Mouse (Mus musculus) hindbrain, embryonic 11.5 days (tissue): ENCODE measurements at regions not wholly inside any gene's neighbourhood (a gene's known extent, or its start where the extent isn't known, plus 50 kb on each side); places are given as distances from the start of the nearest gene placed in this dataset.

Source experiments
- ATAC-seq: fragments of 200-750 bp; cut with Nextera tagmentation; 2 replicates; pipeline ENCODE4 v1.8.0; 2017; ENCODE audit warnings: mild to moderate bottlenecking, moderate TSS enrichment, moderate library complexity; ENCODE audit not compliant: low FRiP score
- DNase-seq: peaks from one replicate; pipeline ENCODE4 v3.0.0-alpha.2; 2015; ENCODE audit warnings: low spot score
- H3K27ac ChIP-seq: fragments of 300-500 bp; sonication (generic); 2 replicates; pipeline ENCODE4 v1.5.1; 2014; ENCODE audit warnings: mild to moderate bottlenecking, low read depth, low read length
- H3K27me3 ChIP-seq: fragments of 300-500 bp; sonication (generic); 2 replicates; pipeline ENCODE4 v1.6.1; 2014; ENCODE audit warnings: mild to moderate bottlenecking, low read length, moderate library complexity, mixed read lengths; ENCODE audit not compliant: control insufficient read depth, insufficient read depth
- H3K36me3 ChIP-seq: fragments of 300-500 bp; sonication (generic); 2 replicates; pipeline ENCODE4 v1.6.1; 2014; ENCODE audit warnings: mild to moderate bottlenecking, low read length, moderate library complexity, mixed read lengths; ENCODE audit not compliant: control insufficient read depth, insufficient read depth
- H3K4me1 ChIP-seq: fragments of 300-500 bp; sonication (generic); replicated peaks from 2 replicates; pipeline ENCODE4 v1.6.1; 2014; ENCODE audit warnings: low read length, mixed read lengths; ENCODE audit not compliant: control insufficient read depth, insufficient read depth
- H3K4me2 ChIP-seq: fragments of 300-500 bp; sonication (generic); replicated peaks from 2 replicates; pipeline ENCODE4 v1.6.1; 2014; ENCODE audit warnings: mild to moderate bottlenecking, low read depth, low read length
- H3K4me3 ChIP-seq: fragments of 300-500 bp; sonication (generic); 2 replicates; pipeline ENCODE4 v1.5.1; 2014; ENCODE audit warnings: low read depth, low read length
- H3K9ac ChIP-seq: fragments of 300-500 bp; sonication (generic); 2 replicates; pipeline ENCODE4 v1.6.1; 2014; ENCODE audit warnings: low read depth, low read length
- H3K9me3 ChIP-seq: fragments of 300-500 bp; sonication (generic); 2 replicates; pipeline ENCODE4 v1.6.1; 2016; ENCODE audit warnings: low read length; ENCODE audit not compliant: control insufficient read depth
- WGBS: fragments of 180-500 bp; shearing (Covaris S2); extraction: QIAGEN DNeasy Blood & Tissue Kit; methylation state at CpG from one replicate; pipeline ENCODE4 v1.1.7; 2014; 5-methylcytosine and 5-hydroxymethylcytosine counted together

GRCm38 (mm10) chr13:15283065-15283464 lies 180.0 kb upstream of the Gli3 start:
- no peaks in the 10 kb centered on the region for H3K27me3 ChIP-seq
- H3K4me1 ChIP-seq: no peaks in the 10 kb centered on the region
- H3K4me3 ChIP-seq: no peak overlapping the region
- no peak for ATAC-seq
- no peak overlapping the region for H3K27ac ChIP-seq
- no peak overlapping the region for H3K4me2 ChIP-seq
- H3K9me3 ChIP-seq: no peaks in the 10 kb centered on the region
- peak; percentile 3 for DNase-seq
- no peak overlapping the region for H3K9ac ChIP-seq
- WGBS: 41% methylated on average over 2 of the region's 2 CpGs
- H3K36me3 ChIP-seq: no peaks in the 10 kb centered on the region

- DNase-seq (no peak), ATAC-seq (no peak)
- Histone ChIP-seq H3K4me1 (no peaks in the 10 kb centered on the region), H3K4me3 (no peak overlapping the region), H3K27me3 (no peaks in the 10 kb centered on the region), H3K27ac (no peak overlapping the region), H3K36me3 (no peaks in the 10 kb centered on the region), H3K9me3 (no peaks in the 10 kb centered on the region), H3K4me2 (no peak overlapping the region), H3K9ac (no peak overlapping the region)
- WGBS: 94% methylated on average over 2 of the region's 2 CpGs
Measured at GRCm38 (mm10) chr13:15298457-15298856, 164.6 kb upstream of the Gli3 start.

- H3K4me2 ChIP-seq: no peak overlapping the region
- no peaks in the 10 kb centered on the region for H3K27me3 ChIP-seq
- no peaks in the 10 kb centered on the region for H3K9me3 ChIP-seq
- H3K4me3 ChIP-seq: no peak overlapping the region
- H3K9ac ChIP-seq: no peak overlapping the region
- DNase-seq (no peak), ATAC-seq (no peak)
- 68% methylated on average over 4 of the region's 4 CpGs for WGBS
- H3K36me3 ChIP-seq: no peaks in the 10 kb centered on the region
- no peaks in the 10 kb centered on the region for H3K4me1 ChIP-seq
- H3K27ac ChIP-seq: no peak overlapping the region
Measured at GRCm38 (mm10) chr13:15325413-15325812, 137.6 kb upstream of the Gli3 start.

- 85% methylated on average over 3 of the region's 3 CpGs for WGBS
- no peak overlapping the region for H3K27ac ChIP-seq
- H3K27me3 ChIP-seq: no peaks in the 10 kb centered on the region
- H3K36me3 ChIP-seq: no peaks in the 10 kb centered on the region
- H3K9ac ChIP-seq: no peak overlapping the region
- no peak for DNase-seq
- ATAC-seq: no peak
- no peak overlapping the region for H3K4me3 ChIP-seq
- no peak overlapping the region for H3K4me2 ChIP-seq
- H3K4me1 ChIP-seq: no peaks in the 10 kb centered on the region
- H3K9me3 ChIP-seq: no peaks in the 10 kb centered on the region
Measured at GRCm38 (mm10) chr13:15326146-15326545, 136.9 kb upstream of the Gli3 start.

GRCm38 (mm10) chr13:15329561-15329960 lies 133.5 kb upstream of the Gli3 start:
- Histone ChIP-seq H3K27ac (no peak overlapping the region), H3K4me2 (no peak overlapping the region), H3K4me3 (no peak overlapping the region), H3K27me3 (no peaks in the 10 kb centered on the region), H3K36me3 (no peaks in the 10 kb centered on the region), H3K9ac (no peak overlapping the region), H3K9me3 (no peaks in the 10 kb centered on the region), H3K4me1 (no peaks in the 10 kb centered on the region)
- 91% methylated on average over 3 of the region's 3 CpGs for WGBS
- DNase-seq (no peak), ATAC-seq (no peak)

- H3K27ac ChIP-seq: no peak overlapping the region
- H3K36me3 ChIP-seq: no peaks in the 10 kb centered on the region
- DNase-seq (no peak), ATAC-seq (no peak)
- no peaks in the 10 kb centered on the region for H3K4me1 ChIP-seq
- H3K27me3 ChIP-seq: no peaks in the 10 kb centered on the region
- no peaks in the 10 kb centered on the region for H3K9me3 ChIP-seq
- H3K4me2 ChIP-seq: no peak overlapping the region
- WGBS: 84% methylated on average over 3 of the region's 3 CpGs
- H3K4me3 ChIP-seq: no peak overlapping the region
- H3K9ac ChIP-seq: no peak overlapping the region
Measured at GRCm38 (mm10) chr13:15343474-15343873, 119.6 kb upstream of the Gli3 start.

- no peak overlapping the region for H3K4me3 ChIP-seq
- H3K27me3 ChIP-seq: no peaks in the 10 kb centered on the region
- no peak for ATAC-seq
- no peak overlapping the region for H3K9ac ChIP-seq
- no peaks in the 10 kb centered on the region for H3K36me3 ChIP-seq
- H3K4me1 ChIP-seq: no peaks in the 10 kb centered on the region
- H3K27ac ChIP-seq: no peak overlapping the region
- WGBS: 42% methylated on average over 2 of the region's 2 CpGs
- H3K9me3 ChIP-seq: no peaks in the 10 kb centered on the region
- no peak overlapping the region for H3K4me2 ChIP-seq
- no peak for DNase-seq
Measured at GRCm38 (mm10) chr13:15346866-15347265, 116.2 kb upstream of the Gli3 start.

- Histone ChIP-seq H3K9ac (no peak overlapping the region), H3K4me2 (no peak overlapping the region), H3K27me3 (no peaks in the 10 kb centered on the region), H3K9me3 (no peaks in the 10 kb centered on the region), H3K4me3 (no peak overlapping the region), H3K36me3 (no peaks in the 10 kb centered on the region), H3K27ac (no peak overlapping the region), H3K4me1 (no peaks in the 10 kb centered on the region)
- 89% methylated on average over 2 of the region's 2 CpGs for WGBS
- DNase-seq (no peak), ATAC-seq (no peak)
Measured at GRCm38 (mm10) chr13:15366437-15366836, 96.6 kb upstream of the Gli3 start.

GRCm38 (mm10) chr13:15380081-15380480 lies 83.0 kb upstream of the Gli3 start:
- Histone ChIP-seq H3K36me3 (no peaks in the 10 kb centered on the region), H3K27ac (no peak overlapping the region), H3K9ac (no peak overlapping the region), H3K9me3 (no peaks in the 10 kb centered on the region), H3K4me1 (no peaks in the 10 kb centered on the region), H3K4me2 (no peak overlapping the region), H3K27me3 (no peaks in the 10 kb centered on the region), H3K4me3 (no peak overlapping the region)
- WGBS: 89% methylated on average over 8 of the region's 8 CpGs
- DNase-seq: no peak
- no peak for ATAC-seq
